Mouse (Mus musculus) C2C12 (cell line): ENCODE measurements around the gene Vps16.

Experiments used
- CEBPB ChIP-seq: IDR thresholded peaks from one replicate; pipeline ENCODE4 v1.6.1; 2011; ENCODE audit warnings: low read depth, mild to moderate bottlenecking, control low read depth, moderate library complexity
- CTCF ChIP-seq: IDR thresholded peaks from one replicate; pipeline ENCODE4 v1.5.1; 2011; ENCODE audit not compliant: control insufficient read depth, insufficient read depth, insufficient read length
- MAX ChIP-seq: IDR thresholded peaks from one replicate; pipeline ENCODE4 v1.6.1; 2011; ENCODE audit warnings: mild to moderate bottlenecking, control low read depth
- MYOD1 ChIP-seq: IDR thresholded peaks from one replicate; pipeline ENCODE4 v1.6.1; 2011; ENCODE audit warnings: low read depth; ENCODE audit not compliant: control insufficient read depth, insufficient read length
- MYOG ChIP-seq: IDR thresholded peaks from one replicate; pipeline ENCODE4 v1.6.1; 2011; ENCODE audit not compliant: control insufficient read depth, insufficient read length; ENCODE audit errors: extremely low read depth
- USF1 ChIP-seq: IDR thresholded peaks from one replicate; pipeline ENCODE4 v1.6.1; 2011; ENCODE audit warnings: low read depth, mild to moderate bottlenecking, control low read depth, moderate library complexity

DNA sequence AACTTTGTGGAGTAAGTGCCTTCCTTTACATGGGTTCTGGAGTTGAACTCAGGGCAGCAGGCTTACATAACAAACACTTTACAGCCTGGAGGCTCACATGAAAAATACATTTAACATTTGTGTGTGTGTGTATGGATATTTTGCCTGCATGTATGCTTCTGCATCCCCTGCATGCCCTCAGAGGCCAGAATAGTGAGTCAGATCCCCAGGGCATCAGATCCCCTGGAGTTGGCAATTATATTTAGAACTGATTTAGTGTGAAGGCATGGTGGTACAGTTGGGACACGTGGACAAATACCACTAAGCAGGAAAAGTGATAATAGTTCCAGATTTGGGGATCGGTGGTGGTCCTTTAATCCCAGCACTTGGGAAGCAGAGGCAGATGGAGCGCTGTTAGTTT lies 35.4 kb downstream of the Vps16 start:
- no peak for TF ChIP-seq MYOD1
- TF ChIP-seq CTCF, result no peak
- no peak for TF ChIP-seq MAX
- TF ChIP-seq MYOG, result no peak
- TF ChIP-seq USF1, result no peak
- TF ChIP-seq CEBPB, result no peak
